Mouse (Mus musculus): ENCODE measurements around the gene Jarid2. TPM values are rescaled to one million over a fixed set of nuclear protein-coding genes. Genes with fewer than 3 reads are reported as not detected.

The Jarid2 gene
- polyA plus RNA-seq, 1 experiment from 2014 or later: 10.0 TPM

DNA sequence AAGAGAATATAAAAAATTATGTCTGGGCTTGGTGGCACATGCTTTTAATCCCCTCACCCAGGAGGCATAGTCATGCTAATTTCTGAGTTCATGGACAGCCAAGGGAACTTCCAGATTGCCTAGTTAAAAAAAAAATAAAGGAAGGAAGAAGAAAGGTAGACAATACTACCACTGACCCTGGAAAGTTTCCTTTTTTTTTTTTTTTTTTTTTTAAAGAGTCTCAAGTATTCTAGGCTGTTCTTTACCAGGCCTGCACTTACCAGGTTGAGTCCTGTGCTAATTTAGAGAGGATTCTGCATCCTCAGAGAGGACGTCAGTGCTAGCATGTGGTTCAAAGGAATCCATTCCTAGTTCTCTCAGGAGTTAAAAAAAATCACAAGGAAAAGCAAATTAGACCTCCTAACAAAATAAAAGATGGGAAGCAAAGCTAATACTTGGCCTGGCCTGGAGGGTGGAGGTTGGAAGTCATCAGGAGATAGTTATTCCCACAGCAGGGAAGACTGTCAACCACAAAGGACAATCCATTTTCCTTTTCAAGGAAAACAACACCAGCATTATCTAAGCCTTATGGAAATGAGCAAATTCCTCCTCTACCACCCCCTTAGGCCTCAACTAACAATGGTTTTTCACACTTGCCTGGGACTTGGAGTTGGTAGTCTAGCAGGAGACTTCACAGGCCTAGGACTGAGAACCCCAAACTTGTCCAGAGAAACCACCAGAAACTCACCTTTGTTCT, 961 bp upstream of the Jarid2 start:
- no peaks in the 10 kb centered on the region for H3K4me1 ChIP-seq (ENCODE audit: insufficient read depth, low read depth, low read length)
- TF ChIP-seq CTCF (IDR thresholded peaks at IDR 0.05): no peak
- no peak for TF ChIP-seq EP300 (IDR thresholded peaks at IDR 0.05)
- ATAC-seq (no peak), DNase-seq (ENCODE audit: low spot score) (no peak)
- H3K4me3 ChIP-seq (ENCODE audit: low read depth, low read length): no peak overlapping the region
- H3K9me3 ChIP-seq (ENCODE audit: low read length): no peaks in the 10 kb centered on the region
- no peak overlapping the region for H3K9ac ChIP-seq (replicated peaks; ENCODE audit: low read depth)
- 74% methylated on average over 1 of the region's 1 CpGs for WGBS
- H3K36me3 ChIP-seq (ENCODE audit: insufficient read depth, low read length): no peaks in the 10 kb centered on the region
- H3K27ac ChIP-seq (ENCODE audit: low read length): no peak overlapping the region
- no peaks in the 10 kb centered on the region for H3K27me3 ChIP-seq (replicated peaks; ENCODE audit: insufficient read depth, low read length)
- no peak overlapping the region for H3K4me2 ChIP-seq (replicated peaks; ENCODE audit: low read depth, low read length)

- ATAC-seq (peak; percentile 93), DNase-seq (ENCODE audit: low spot score) (peak; percentile 100)
- no peaks in the 10 kb centered on the region for H3K9me3 ChIP-seq (ENCODE audit: low read length)
- peak overlapping the region; percentile 95 for H3K27ac ChIP-seq (ENCODE audit: low read length)
- peak overlapping the region; percentile 71 for H3K9ac ChIP-seq (replicated peaks; ENCODE audit: low read depth)
- H3K36me3 ChIP-seq (ENCODE audit: insufficient read depth, low read length): no peaks in the 10 kb centered on the region
- peak overlapping the region; percentile 96 for H3K4me2 ChIP-seq (replicated peaks; ENCODE audit: low read depth, low read length)
- H3K4me3 ChIP-seq (ENCODE audit: low read depth, low read length): peak overlapping the region; percentile 78
- TF ChIP-seq CTCF (IDR thresholded peaks at IDR 0.05) (no peak; the same call in 1 of the 2 replicates), EP300 (IDR thresholded peaks at IDR 0.05) (no peak)
- no peaks in the 10 kb centered on the region for H3K27me3 ChIP-seq (replicated peaks; ENCODE audit: insufficient read depth, low read length)
- WGBS: under 1% methylated on average over 50 of the region's 87 CpGs
- H3K4me1 ChIP-seq (ENCODE audit: insufficient read depth, low read depth, low read length): no peaks in the 10 kb centered on the region
These were observed 1.0 kb downstream of the Jarid2 start for GRCm38 (mm10) chr13:44730146-44730864.

DNA sequence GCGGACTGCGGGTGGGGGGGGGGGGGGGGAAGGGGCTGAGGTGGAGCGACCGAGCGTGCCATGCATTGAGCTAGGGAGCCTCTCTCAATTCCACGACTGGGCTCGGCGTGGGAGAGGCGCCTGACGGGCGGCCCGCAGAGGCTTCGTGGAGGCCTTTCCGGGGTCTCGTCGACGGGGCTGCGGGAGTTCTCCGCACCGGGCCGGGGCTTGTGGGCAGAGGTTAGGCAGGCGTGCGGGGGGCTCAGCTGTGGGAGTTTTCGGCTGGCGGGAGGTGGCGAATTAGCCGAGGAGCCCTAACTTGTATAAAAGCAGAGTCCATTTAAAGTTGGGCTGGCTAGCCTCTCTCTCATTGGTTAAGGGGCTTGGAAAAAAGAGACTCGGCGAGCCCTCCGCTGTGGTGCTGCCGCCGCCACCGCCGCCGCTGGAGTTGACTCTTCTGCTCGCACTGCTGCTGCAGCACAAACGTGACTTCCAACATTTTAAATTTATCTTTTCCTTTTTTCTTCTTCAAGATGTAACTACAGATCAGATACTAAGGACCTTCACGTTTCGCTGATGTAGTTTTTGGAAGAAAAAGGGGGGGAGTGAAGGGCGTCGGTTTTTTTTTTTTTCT, 1.8 kb downstream of the Jarid2 start:
- Histone ChIP-seq H3K27ac (ENCODE audit: low read length) (peak overlapping the region; percentile 95), H3K4me2 (replicated peaks; ENCODE audit: low read depth, low read length) (peak overlapping the region; percentile 96), H3K9me3 (ENCODE audit: low read length) (no peaks in the 10 kb centered on the region), H3K4me3 (ENCODE audit: low read depth, low read length) (peak overlapping the region; percentile 78), H3K27me3 (replicated peaks; ENCODE audit: insufficient read depth, low read length) (no peaks in the 10 kb centered on the region), H3K4me1 (ENCODE audit: insufficient read depth, low read depth, low read length) (0 out of 2 replicates have a peak, but pooled peaks cover 3% of the 10 kb centered on the region), H3K36me3 (ENCODE audit: insufficient read depth, low read length) (no peaks in the 10 kb centered on the region), H3K9ac (replicated peaks; ENCODE audit: low read depth) (peak overlapping the region; percentile 67)
- WGBS: 4% methylated on average over 32 of the region's 41 CpGs
- ATAC-seq: peak; percentile 66
- DNase-seq (ENCODE audit: low spot score): peak; percentile 98
- TF ChIP-seq CTCF (IDR thresholded peaks at IDR 0.05) (no peak), EP300 (IDR thresholded peaks at IDR 0.05) (no peak)

- H3K4me1 ChIP-seq (ENCODE audit: insufficient read depth, low read depth, low read length): 0 out of 2 replicates have a peak, but pooled peaks cover 4% of the 10 kb centered on the region
- no peak for TF ChIP-seq EP300 (IDR thresholded peaks at IDR 0.05)
- no peak for TF ChIP-seq CTCF (IDR thresholded peaks at IDR 0.05)
- no peak for DNase-seq (ENCODE audit: low spot score)
These were observed 2.6 kb downstream of the Jarid2 start for GRCm38 (mm10) chr13:44731727-44732441.

GRCm38 (mm10) chr13:44732442-44732974, 3.2 kb downstream of the Jarid2 start:
- ATAC-seq: no peak
- WGBS: under 1% methylated on average over 7 of the region's 7 CpGs
- Histone ChIP-seq H3K27ac (ENCODE audit: low read length) (peak overlapping the region; percentile 92), H3K4me1 (ENCODE audit: insufficient read depth, low read depth, low read length) (peaks cover 9% of the 10 kb centered on the region; the same call in 1 of the 2 replicates), H3K36me3 (ENCODE audit: insufficient read depth, low read length) (no peaks in the 10 kb centered on the region), H3K9me3 (ENCODE audit: low read length) (no peaks in the 10 kb centered on the region), H3K27me3 (replicated peaks; ENCODE audit: insufficient read depth, low read length) (no peaks in the 10 kb centered on the region), H3K4me3 (ENCODE audit: low read depth, low read length) (peak overlapping the region; percentile 78), H3K9ac (replicated peaks; ENCODE audit: low read depth) (peak overlapping the region; percentile 67), H3K4me2 (replicated peaks; ENCODE audit: low read depth, low read length) (peak overlapping the region; percentile 96)
- TF ChIP-seq CTCF (IDR thresholded peaks at IDR 0.05) (no peak), EP300 (IDR thresholded peaks at IDR 0.05) (no peak)
- DNase-seq (ENCODE audit: low spot score): peak; percentile 25

More at GRCm38 (mm10) chr13:44731727-44732441, 2.6 kb downstream of the Jarid2 start:
- Histone ChIP-seq H3K36me3 (ENCODE audit: insufficient read depth, low read length) (no peaks in the 10 kb centered on the region), H3K27me3 (replicated peaks; ENCODE audit: insufficient read depth, low read length) (no peaks in the 10 kb centered on the region), H3K4me3 (ENCODE audit: low read depth, low read length) (peak overlapping the region; percentile 78), H3K9me3 (ENCODE audit: low read length) (no peaks in the 10 kb centered on the region), H3K9ac (replicated peaks; ENCODE audit: low read depth) (peak overlapping the region; percentile 67), H3K4me2 (replicated peaks; ENCODE audit: low read depth, low read length) (peak overlapping the region; percentile 96), H3K27ac (ENCODE audit: low read length) (peak overlapping the region; percentile 95; the same call in 1 of the 2 replicates)
- WGBS: under 1% methylated on average over 16 of the region's 16 CpGs
- no peak for ATAC-seq

All from lung, postnatal 0 days (tissue).